Mouse (Mus musculus) kidney, adult 18-20 months (tissue): ENCODE measurements at regions not wholly inside any gene's neighbourhood (a gene's known extent, or its start where the extent isn't known, plus 50 kb on each side); places are given as distances from the start of the nearest gene placed in this dataset.

Source experiments
- DNase-seq: peaks from one replicate; pipeline ENCODE4 v3.0.0; 2021

DNA sequence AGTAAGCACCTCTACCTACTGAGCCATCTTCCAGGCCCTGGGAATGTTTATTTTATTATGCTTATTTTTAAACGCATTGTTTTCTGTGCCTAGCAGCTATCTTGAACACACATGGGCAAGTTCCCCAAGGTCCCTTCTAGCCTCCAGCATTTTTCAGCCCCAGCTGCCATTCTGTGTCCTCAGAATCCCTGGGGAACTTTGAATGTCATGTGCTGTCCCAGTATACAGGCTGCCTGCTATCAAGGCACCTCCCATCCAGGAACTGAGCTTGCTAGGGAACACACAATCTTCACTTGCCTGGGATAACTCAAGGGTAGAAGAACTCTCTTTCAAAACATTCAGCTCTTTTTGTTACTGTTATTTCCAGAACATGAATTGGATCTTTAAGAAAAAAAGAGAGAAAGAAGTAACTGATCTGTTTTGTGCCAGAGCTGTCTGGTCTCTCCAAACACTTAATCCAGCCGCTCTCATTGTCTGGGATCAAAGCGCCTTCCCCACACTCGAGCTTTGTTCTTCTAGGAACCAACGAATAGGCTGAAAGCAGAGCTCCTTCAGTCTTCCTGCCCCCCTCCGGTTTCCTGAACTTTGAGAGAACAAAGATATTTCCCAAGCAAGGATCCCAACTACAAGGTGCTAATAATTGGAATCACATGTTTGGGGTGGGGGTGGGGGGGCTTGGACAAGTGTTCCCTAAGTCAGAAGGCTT, 657.1 kb upstream of the Cdh11 start:
- DNase-seq, result no peak

DNA sequence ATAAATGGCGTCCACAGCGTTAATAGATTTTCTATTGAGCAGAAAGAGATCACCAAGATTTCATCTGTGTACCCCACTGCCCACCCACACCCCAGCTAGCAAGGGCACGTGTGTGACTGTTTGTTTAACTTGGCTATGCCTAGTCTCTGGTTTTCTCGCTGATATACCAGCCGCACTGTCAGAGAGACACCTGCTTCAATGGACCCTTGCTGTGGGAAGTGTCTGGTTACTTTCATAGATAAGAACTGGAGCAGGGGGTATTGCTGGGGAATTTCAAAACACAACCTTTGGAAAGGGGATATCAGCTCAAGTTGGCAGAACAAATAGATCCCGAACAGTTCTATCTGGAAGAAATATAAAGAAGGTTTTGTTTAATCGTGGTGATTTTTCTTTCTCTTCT, 656.8 kb upstream of the Cdh5 start:
- DNase-seq, result no peak

DNA sequence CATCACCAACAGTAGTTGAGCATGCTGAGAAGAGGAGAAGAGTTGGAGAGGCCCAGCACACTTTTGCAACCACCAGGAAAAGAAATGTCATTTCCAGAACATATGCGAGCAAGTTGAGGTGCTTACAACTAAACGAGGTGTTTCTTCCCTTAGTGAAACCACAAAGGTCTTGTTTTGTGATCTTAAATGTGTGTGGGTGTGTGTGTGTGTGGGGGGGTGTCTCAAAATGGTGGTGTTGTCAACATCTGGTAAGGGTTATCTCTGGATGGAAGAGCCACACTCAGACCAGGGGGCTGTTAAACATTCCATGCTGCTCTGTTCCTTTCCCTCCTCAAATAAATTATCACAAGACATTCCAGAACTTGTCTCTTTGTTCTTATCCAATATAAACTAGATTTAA, 656.0 kb upstream of the Cdh5 start:
- DNase-seq, result no peak

DNA sequence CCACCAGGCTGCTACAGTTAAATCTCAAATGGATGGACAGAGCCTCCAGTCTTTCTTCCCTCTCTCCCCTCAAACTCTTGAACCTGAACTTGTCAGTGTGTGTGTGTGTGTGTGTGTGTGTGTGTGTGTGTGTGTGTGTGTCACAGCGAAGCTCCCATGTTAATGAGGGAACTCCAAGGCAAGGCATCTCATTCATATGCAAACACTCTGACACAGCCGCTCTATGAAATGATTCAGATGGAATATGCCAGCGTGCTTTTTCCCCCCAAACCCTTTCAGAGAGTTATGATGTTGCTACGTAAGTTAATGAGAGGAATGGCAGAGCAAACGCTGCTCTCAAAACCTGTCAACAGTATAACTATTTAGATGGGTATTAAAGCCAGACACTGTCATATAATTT, 653.5 kb upstream of the Cdh5 start:
- no peak for DNase-seq

DNA sequence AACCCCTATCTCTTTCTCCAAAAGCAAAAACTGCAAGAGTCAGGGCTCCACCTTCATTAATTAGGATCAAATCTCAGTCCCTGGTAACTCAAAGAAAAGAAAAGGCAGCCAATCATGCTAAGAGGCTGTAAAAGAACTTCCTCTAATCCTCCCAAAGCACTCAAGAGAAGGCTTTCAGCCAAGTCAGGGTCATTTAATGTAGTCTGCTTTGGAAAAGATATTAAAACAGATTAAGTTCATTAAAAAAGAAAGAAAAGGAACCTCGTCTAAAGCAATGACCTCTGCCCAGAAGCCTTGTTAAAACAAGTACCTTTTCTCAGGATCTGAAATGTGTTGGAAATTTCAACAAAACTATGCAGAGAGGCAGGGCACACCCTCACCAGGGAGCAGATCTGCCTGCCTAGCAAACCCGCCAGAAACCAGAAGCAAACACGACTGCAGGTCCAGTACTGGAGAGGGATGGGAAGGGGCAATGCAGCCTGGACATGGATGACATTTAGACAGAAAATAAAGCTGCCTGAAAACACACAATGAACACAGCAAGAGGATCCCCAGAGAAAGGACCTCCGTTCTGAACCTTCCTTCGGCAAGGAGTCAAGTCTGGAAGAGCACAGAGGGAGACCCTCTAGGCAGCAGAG, 649.9 kb upstream of the Cdh5 start:
- DNase-seq, result no peak

DNA sequence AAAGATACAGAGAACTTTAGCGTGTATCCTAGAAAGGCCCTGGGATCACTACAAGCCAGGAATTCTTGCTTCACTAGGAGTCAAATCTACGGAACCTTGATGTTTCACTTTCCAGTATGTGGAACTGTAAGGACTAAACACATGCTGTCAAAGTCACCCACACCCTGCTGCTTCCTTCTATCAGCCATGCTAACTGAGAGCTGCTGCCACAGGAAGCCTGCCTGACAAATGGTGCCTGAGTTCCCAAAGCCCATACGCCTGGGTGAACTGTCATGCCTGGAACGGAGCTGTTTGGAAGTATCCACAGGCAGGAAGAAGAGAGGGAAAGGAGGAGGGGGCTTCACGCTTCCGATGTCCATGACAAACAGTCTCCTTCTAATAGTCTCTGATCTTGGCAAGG, 644.2 kb upstream of the Cdh5 start:
- DNase-seq, result no peak

DNA sequence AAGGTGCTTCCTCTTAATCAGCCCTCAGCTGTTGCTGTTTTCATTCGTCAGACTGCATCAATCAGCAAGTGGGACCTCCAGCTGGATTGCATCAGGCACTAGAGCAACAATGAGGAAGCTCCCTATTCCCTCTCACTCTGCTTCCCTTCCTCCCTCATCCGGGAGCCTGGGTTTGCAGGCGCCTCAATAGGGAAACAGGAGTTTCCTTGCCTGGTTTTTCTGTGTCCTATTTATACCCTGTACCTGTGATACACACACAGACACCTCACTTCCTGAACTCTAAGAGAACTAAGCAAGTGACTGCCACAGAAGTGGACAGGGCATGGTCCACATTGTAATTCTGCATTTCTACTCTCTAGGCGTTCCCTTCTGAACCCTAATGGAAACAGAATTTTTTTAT, 637.9 kb upstream of the Cdh5 start:
- DNase-seq, result no peak

DNA sequence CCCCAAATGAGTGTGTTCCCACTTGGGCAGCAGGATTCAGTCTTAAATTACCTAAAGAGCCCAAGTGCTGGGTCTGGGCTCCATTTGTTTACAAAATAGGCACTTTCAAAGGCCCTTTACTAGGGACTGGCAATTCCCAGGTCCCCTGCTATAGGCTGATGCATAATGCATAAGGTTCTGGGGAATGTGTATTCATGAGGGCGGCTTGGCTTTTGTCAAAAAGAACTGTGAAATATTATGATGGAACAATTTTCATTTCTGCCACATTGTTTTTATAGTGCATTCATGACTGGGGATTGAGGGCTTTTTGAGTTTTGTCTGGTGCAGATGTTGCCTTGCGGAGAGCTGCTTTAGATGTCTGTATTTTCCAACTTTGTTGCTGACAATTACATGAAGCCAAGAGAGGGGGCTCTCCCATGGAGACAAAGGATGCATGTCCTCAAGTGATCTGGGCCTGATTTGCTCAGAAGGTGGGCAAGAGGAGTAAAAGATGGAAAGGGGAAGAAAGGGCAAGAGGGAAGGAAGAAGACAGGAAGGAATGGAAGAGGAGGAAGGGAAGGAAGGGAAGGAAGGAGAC, 636.6 kb upstream of the Cdh5 start:
- no peak for DNase-seq

DNA sequence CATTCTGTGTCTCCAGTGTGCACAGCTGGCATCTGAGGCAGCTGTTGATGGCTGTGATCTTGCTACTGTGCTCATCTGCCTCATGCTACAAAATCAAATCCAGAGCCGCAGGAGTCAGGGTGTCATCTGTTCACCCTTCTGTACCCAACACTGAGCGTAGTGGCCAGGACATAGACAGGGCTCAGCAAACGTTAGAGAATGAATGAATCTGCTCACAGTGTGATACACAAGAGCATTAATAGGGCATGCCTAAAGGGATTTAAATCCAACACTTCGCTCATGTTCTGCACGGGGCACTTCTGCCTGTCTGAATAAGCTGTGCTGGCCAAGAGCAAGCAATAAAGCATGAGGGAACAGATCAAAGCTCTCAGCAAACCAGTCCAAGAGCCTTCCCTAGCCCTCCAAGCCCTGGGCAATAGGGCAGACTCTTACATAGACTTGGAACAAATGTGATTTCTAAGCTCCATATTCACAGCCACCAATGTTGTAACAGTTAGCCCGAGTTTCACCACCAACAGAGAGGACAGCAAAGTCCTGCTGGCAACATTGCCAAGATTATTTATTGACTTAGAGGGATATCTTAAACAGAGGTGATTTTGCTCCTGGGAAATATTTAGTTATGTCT, 633.8 kb upstream of the Cdh5 start:
- DNase-seq, result peak; percentile 3

DNA sequence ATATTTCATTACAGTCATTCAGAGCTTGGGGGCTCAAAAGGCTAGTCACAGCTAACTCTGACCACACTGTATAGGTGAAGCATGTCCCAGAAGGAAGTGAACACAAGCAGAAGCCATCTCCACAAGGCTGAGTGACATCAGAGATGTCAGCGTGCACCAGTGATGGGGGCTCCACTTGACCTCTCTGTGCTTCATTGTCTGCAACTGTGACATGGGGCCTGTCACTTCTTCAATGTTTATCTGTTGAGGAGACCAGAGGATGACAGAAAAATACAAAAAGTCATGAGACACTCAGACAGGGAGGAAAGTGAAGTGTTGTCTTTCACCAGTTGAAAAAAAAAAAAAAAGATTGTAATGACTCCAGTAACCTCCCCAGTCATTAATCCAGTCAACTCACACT, 632.4 kb upstream of the Cdh5 start:
- DNase-seq, result no peak

DNA sequence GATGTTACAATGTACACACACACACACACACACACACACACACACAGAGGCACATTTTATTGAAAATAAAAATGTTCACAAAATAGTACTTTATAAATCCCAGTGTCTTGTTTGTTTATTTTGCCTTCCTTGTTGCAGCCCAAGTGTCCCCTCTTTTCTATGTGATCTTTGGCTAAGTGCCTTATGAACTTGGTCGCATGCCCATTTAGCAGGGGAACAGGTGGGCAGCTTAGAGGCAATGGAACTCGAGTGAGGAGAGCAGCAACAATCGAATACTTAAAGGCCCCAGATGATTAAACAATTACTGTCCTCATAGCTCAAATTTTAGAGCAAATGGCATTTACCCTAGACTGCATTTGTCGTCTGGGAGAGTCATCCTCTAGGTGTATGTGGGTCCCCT, 631.1 kb upstream of the Cdh5 start:
- DNase-seq, result no peak

DNA sequence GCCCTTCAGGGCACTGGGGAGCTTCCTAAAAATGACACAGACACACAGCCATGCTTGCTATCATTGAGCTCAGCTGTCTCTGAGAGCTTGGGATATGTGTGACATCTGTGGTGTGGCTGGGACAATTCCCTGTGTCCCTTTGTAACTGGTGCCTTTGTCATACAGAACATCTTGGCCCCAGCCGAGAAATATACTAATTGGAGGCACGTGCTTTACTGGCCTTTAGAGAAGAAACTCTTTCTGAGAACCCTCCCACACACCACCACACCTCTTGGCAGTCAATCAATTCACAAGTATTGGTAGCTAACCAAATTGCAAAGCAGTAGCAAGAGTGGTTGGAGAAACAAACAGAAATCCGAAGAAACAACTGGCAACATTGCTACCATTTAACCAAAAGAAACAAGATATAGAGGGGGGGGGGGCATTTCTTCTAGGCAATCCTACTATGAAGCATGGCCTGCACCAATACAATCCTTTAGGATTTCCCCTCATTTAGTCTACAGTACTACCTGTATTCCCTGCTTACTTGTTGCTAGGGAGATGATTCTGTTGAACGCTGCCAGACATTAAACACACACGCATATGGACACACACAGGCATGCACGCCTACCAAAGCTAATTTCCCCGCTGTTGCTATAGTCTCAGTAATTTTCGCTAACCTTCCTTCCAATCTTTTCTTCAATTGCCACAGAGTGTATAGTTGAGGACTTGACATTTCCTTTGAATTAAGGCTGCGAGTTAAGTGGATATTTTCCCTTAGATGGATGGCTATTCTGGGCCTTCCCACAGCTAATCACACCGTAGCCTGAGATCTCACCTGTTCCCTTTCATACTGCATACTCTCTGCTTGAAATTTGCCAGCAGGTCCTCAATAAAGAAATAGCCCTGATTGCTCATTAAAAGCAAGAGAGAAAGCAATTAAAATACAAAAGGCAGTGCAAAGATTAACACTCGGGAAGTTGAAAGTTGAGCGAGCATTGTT, 625.3 kb upstream of the Cdh5 start:
- DNase-seq, result no peak

DNA sequence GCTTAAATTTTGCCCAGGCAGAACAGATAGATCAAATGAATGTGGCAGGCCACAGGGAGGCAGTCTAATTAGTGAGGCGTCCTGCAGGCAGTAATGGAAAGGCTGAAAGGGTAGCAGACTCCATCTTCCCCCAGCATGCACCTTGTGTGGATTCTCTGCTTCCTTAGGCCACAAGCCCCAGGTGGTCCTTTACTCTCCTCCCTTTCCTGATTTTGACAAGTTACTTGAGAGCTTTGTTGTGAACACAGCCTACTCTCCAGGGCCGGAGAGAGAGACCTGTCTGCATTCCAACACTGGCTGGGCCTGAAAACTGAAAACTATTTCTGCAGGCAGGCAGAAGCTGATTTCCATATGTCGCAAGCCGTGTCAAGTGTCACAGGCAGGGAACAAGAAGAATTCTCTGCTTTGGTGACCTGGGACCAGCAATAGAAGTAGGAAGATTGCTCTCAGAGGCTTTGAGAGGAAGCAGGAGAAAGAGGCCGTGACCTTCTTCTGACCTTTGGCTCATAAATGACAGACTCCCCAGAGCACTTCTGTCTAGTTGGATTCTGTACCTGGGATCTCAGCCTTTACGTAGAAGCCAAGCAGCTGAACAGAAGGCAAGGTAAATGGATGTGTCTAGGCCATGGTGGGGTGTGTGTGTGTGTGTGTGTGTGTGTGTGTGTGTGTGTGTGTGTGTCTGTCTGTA, 619.2 kb upstream of the Cdh5 start:
- DNase-seq, result no peak

DNA sequence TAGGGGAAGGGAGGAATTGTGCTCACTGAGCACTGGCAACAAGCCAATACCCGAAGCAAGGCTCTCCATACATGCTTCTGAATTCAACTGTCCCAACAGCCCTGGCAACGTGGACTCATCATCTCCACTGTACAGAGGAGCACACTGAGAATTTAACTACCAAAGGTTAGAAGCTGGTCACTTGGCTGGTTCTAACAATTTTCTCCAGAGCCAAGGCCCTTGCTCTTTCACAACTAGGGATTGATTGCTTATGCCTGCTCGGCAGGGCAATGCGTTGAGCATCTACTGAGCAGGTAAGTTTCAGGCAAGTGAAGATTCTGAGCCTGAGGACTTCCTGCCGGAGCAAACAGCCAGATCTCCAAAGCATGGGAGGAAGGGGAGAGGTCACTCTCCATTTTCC, 616.0 kb upstream of the Cdh5 start:
- DNase-seq, result no peak

DNA sequence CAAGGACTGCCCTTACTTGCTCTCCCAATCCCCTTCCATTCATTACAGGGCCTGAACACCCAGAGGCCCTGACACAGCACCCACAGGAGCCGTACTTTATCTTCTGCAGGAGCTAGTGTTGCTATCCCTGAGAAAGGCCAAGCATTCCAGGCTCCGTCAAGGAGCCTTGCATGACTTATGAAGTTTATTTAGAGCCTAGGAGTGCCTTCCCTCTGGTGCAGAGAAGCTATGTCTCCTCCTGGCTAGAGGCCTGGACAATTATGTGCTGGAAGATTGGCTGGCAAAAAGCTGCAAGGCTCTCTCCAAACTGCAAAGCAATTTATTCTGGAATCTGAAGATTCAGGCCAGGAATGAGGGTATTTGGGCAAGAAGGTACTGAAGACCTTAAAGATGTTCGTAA, 612.0 kb upstream of the Cdh5 start:
- DNase-seq, result no peak

DNA sequence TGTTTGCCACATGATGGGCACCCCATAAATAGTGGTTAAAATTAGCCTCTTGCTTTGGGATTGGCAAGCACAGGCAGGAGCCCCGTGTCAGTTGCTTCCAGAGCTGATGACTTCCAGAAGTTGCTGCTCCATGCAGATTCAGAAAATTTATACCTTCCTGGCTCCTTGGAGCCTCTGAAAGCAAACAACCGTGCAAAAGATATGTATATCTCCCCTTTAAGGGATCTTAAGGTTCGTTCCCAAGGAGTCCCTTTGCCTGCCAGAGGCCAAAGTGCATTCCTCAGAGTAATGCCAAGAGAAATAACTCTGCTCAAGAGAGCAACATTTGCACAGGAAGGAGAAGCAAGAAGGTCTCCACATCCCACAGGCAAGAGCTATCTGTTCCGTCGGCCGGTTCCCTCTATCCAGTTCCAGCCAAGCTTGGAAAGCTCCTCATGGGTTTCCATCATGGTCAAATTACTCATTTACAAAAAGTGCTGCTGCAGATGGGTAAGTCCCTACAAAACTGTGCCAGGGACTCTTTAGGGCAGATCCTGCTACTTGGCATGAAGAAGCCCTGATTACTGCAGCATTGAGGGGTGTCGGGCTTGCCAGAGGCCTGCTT, 608.4 kb upstream of the Cdh5 start:
- DNase-seq, result peak; percentile 2

DNA sequence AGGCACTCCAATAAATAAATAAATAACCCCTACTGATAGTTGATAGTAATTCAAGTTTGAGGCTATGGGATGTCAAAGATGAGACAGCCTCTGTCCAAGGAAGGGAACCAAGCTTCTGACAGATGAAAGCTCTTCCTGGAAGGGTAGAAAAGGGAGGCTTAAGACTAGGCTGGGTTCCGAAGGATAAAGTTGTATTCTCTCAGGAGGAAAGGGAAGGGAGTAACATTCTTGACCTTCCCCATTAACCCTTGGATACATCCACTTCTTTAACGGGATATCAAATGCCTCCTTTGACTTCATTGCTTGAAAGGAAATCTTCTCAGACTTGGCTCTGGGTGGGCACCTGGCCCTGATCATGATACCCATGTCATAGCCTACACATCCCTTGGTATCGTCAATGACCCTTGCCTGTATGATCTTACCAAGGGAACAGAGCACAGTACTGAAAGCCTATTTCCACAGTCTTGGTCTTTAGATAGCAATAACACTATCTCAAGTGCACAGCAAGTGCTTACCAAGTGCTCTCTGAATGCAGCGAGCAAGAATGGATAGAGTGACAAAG, 607.4 kb upstream of the Cdh5 start:
- no peak for DNase-seq

DNA sequence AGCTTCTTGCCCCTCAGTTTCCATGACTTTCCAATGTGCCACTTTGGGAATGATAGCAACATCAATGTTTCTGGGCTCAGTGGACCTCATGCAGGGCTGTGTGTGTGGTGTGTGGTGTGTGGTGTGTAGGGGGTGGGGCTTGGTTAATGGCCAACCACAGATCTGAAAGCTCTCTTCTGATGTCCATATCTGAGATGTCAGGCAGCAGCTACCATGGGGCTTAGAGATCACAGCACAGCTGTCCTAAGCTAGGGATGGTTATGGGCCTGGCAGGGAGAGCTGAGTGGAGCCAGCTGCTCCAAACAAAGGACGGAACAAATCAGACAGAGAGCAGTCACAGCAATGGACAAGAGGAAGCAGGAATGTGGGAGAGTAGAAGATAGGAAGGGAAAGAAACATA, 606.8 kb upstream of the Cdh5 start:
- DNase-seq, result no peak

DNA sequence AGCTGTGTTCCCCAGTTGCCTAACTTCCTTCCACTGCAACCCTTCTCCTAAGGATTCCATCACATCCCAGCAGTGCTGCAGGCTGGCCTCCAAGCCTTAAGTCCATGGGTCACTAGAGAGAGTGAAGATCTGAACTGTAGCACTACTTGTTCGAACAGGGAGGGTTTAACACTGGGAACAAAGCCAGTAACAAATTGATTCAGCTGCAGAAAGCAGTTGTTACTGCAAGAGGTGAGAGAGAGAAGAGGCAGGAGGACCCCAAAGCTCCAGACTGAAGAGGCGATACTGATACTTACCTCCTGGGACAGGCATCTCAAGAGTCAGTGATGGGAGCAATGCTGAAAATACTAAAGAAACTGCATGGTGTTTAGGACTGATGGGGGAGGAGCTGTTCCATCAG, 600.1 kb upstream of the Cdh5 start:
- no peak for DNase-seq

DNA sequence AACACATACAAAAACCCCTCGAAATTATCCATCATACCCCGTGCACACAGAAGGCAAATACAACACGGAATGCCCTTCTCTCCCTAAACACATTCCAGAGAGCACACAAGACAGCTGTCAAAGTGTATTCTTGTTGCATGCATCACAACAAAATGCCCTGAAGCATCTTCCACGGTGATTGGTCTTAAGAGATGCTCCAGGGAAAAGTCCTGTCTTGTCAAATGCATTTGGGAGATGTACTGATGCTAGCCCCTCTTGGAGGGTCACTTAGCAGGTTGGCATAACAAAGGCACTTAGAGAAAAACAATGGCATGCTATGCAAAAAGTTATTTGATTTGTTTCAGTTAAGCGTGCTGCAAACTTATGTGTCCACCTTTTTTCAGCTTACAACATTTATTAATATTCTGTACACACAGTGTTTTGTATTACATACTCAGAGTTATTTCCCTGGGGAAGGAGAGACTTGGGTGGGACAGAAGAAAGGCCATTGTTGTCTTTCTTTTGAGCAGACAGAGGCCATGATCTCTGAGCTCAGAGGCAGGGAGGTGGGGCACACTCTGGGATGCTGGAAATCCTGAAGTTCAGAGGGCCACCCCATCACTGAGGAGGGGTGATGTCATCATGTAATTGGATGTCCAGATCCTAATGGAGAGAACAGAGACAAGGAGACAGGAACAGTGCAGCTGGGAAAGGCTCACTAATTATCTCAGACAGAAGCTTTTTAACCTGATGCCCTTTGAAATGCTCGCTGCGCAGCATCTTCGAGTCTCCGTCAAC, 598.2 kb upstream of the Cdh5 start:
- no peak for DNase-seq

DNA sequence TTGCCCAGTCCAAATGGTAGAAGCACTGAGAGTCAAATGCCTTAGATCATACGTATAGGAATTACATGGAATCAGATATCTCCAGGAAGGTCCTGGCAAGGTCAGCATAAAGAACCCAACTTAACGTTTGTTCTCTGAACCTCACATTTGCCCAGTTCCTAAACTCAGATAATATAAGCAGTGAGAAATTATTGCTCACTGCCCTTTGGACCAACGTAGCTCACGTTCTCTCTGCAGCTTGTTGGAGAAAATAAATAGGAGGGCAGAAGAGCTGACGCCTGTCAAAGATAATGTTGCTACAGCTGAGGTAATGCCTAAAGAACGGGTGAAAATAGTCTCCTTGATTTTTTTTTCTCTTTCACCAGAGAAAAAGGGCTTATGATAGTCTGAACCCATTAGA, 595.1 kb upstream of the Cdh5 start:
- no peak for DNase-seq
